Mouse (Mus musculus): ENCODE data around the gene Eaf2. TPM values are rescaled to one million over a fixed set of nuclear protein-coding genes. Genes with fewer than 3 reads are reported as not detected.

Gene Eaf2
- 0.72 TPM for polyA plus RNA-seq (2017; shearing (Covaris generic))

DNA sequence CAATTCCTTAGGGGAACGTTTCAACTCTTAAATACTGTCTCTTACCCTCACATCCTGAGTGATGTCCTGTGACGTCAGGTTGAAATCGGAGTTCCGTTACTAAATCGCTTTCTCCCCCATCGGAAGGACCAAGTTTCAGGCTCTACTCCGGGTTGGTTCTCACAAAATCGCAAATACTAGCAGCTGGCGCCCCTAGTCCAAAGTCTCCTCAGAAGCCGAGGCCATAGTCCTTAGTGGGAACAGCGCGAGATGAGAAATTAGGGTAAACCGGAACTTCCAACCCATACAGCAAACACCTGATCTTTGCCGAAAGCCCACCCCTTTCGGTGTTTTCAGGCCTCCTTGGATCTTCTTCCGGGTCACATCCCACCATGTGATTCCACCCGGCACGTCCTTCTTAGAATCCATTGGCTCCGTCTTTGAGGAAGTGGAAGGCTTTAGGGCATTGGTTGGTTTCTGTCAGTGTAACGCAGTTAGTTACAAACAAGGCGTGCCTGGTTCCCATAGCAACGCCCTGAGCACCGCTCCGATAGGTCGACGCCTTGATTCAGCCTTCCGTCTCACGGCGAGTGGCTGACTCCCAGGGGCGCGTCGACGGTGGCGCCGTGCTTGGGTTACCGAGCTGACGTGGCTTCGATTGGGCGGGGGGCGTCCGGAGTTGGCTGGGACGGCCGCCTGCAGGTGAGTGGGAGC lies at the start of gene Eaf2, which contains the start of gene Golgb1:
Gene Eaf2, minus strand, starts transcription at position 421 of the 693 bp plus-strand sequence.
Gene Golgb1, plus strand, starts transcription at position 558 of the 693 bp plus-strand sequence.

DNA sequence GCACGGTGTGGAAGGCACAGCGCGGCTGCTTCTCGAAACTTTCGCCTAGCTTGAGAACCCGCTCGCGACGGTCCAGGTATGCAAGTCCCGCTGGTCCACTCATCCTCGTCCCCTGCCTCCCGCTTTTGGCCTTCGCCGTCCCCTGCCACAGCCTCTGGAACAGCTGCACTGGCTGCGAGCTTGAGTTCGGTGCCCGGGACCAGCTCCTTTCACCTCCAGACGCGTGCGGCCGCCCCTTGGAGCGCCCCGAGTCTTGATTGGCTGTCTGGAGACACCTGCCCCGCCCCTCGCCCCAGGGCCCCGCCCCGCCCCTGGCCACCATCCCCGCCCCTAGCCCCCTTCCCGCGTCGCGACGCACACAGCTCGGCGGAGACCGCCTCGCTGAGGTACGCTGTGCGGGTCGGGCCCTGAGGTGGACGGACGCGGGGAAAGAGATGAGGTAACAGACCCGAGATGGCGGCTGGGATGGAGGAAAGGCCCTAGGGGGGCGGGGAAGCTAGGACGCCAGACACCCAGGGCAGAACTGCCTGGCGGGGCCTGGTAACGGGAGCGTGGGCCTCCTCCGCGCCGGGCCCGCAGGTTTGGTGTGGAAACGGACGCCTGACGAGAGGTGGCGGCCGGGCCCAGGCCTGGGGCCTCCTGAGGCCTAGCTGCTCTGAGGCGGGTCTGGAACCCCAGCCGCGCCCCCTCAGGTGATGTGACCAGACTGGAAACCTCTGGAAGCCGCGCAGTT lies 46.6 kb downstream of the Eaf2 start, which contains the start of gene Iqcb1:
Gene Iqcb1, plus strand, starts transcription at position 332 of the 733 bp plus-strand sequence.

DNA sequence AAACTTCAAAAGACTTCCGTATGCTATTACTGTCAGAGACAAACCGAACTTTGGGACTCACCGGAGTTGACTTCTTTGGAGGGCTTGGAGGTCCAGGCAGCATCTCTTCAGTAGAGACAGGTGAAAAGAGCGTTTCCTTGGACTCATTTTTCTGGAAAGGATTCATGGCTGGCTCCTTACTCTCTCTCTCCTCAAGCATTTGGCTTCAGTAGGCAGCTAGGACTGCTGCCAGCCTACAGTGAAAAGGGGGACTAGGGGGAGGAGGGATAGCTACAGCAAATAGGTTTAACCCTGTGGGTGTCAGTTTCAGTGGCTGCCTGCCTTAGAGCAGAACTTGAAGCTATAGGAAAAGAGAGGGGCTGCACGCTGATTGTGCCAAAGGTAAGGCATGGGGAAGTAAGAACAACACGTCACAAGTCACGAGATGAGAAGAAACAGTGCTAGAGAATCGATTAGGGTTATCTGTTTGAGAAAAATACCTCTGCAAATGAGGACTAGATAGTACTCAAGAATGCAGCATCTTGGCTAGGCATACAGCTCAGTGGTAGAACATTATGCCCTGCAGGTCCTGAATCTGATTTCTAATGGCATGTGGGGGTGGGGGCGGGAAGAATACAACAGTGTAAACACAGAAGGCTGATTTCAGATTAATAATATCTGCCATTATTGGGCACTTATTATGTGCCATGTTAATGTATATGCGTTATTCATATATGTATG lies 90.0 kb downstream of the Eaf2 start, which contains the start of gene Slc15a2:
Gene Slc15a2, minus strand, starts transcription at position 369 of the 720 bp plus-strand sequence.

Other genes starting within 250 kb of the Eaf2 start
- 64.6 TPM for gene Cd86, start 208.9 kb downstream of the Eaf2 start, polyA plus RNA-seq (2017; shearing (Covaris generic))
- gene Ildr1, start 181.0 kb downstream of the Eaf2 start, polyA plus RNA-seq (2017; shearing (Covaris generic)) = 15.6 TPM
- 22.0 TPM for gene Slc15a2, start 90.0 kb downstream of the Eaf2 start, polyA plus RNA-seq (2017; shearing (Covaris generic))
- gene Iqcb1, start 46.6 kb downstream of the Eaf2 start, polyA plus RNA-seq (2017; shearing (Covaris generic)) = 20.0 TPM
- 53.8 TPM for gene Golgb1, start 137 bp upstream of the Eaf2 start, polyA plus RNA-seq (2017; shearing (Covaris generic))
- 188 TPM for gene Hcls1, start 60.0 kb upstream of the Eaf2 start, polyA plus RNA-seq (2017; shearing (Covaris generic))
- gene Fbxo40, start 115.5 kb upstream of the Eaf2 start, polyA plus RNA-seq (2017; shearing (Covaris generic)) = 0.13 TPM
- gene Polq, start 136.8 kb upstream of the Eaf2 start, polyA plus RNA-seq (2017; shearing (Covaris generic)) = 1.9 TPM

All from inflammation-experienced regulatory T-cells, adult 16 weeks (primary cell).